Mouse (Mus musculus) adrenal gland, adult 8-10 months (tissue): ENCODE measurements around the gene Camta1. TPM values are rescaled to one million over a fixed set of nuclear protein-coding genes. Genes with fewer than 3 reads are reported as not detected.
"Not testable (repeated sequence)": the region's sequence is repeated elsewhere in the genome, so short reads cannot be mapped to it uniquely, and the experiment has no call there.

Experiments used
- DNase-seq: peaks from one replicate; pipeline ENCODE4 v3.0.0; 2022
- total RNA-seq, 4 experiments: library from RNA; stranded (reverse); gene quantifications; 2 replicates each; pipeline ENCODE4 v1.2.4; 2022

The Camta1 gene
- total RNA-seq, 4 experiments from 2014 or later = 23.6 to 59.6 (median 36.5) TPM

GRCm38 (mm10) chr4:150917336-150918027 is 944.2 kb downstream of the Camta1 start:
- no peak for DNase-seq

- DNase-seq = no peak
These were observed 946.3 kb downstream of the Camta1 start for GRCm38 (mm10) chr4:150915181-150915906.

- DNase-seq = peak; percentile 96
These were observed 947.4 kb downstream of the Camta1 start, which contains the start of the genes Park7 and Tnfrsf9 for GRCm38 (mm10) chr4:150914290-150914733. Gene Park7, minus strand, starts transcription at chr4:150914437. Gene Tnfrsf9, plus strand, starts transcription at chr4:150914562.

- no peak for DNase-seq
These were observed 947.9 kb downstream of the Camta1 start for GRCm38 (mm10) chr4:150913743-150914142.

GRCm38 (mm10) chr4:150910164-150910951 is 951.3 kb downstream of the Camta1 start:
- peak; percentile 47 for DNase-seq

GRCm38 (mm10) chr4:150909451-150910156 is 952.1 kb downstream of the Camta1 start:
- peak; percentile 97 for DNase-seq

GRCm38 (mm10) chr4:150908512-150908911 is 953.2 kb downstream of the Camta1 start:
- not testable (repeated sequence) for DNase-seq

- DNase-seq = no peak
These were observed 954.6 kb downstream of the Camta1 start for GRCm38 (mm10) chr4:150907099-150907498.

- no peak for DNase-seq
These were observed 958.5 kb downstream of the Camta1 start for GRCm38 (mm10) chr4:150903091-150903742.

- no peak for DNase-seq
These were observed 959.6 kb downstream of the Camta1 start for GRCm38 (mm10) chr4:150902062-150902461.

GRCm38 (mm10) chr4:150901651-150902050 is 960.0 kb downstream of the Camta1 start:
- peak; percentile 70 for DNase-seq

GRCm38 (mm10) chr4:150900486-150900885 is 961.2 kb downstream of the Camta1 start:
- DNase-seq = no peak

GRCm38 (mm10) chr4:150898716-150899365 is 962.8 kb downstream of the Camta1 start:
- DNase-seq = peak; percentile 42

- DNase-seq = no peak
These were observed 964.6 kb downstream of the Camta1 start for GRCm38 (mm10) chr4:150896896-150897624.

GRCm38 (mm10) chr4:150894718-150895501 is 966.8 kb downstream of the Camta1 start:
- no peak for DNase-seq

GRCm38 (mm10) chr4:150891308-150891707 is 970.4 kb downstream of the Camta1 start:
- DNase-seq = no peak

- DNase-seq = no peak
These were observed 971.7 kb downstream of the Camta1 start for GRCm38 (mm10) chr4:150889955-150890315.

- no peak for DNase-seq
These were observed 972.3 kb downstream of the Camta1 start for GRCm38 (mm10) chr4:150889273-150889954.

GRCm38 (mm10) chr4:150888492-150888891 is 973.2 kb downstream of the Camta1 start:
- no peak for DNase-seq
